Mouse (Mus musculus): ENCODE results near the gene Trex1. TPM values are rescaled to one million over a fixed set of nuclear protein-coding genes. Genes with fewer than 3 reads are reported as not detected.

Trex1 gene
- polyA plus RNA-seq, 1 experiment: 83.7 TPM

DNA sequence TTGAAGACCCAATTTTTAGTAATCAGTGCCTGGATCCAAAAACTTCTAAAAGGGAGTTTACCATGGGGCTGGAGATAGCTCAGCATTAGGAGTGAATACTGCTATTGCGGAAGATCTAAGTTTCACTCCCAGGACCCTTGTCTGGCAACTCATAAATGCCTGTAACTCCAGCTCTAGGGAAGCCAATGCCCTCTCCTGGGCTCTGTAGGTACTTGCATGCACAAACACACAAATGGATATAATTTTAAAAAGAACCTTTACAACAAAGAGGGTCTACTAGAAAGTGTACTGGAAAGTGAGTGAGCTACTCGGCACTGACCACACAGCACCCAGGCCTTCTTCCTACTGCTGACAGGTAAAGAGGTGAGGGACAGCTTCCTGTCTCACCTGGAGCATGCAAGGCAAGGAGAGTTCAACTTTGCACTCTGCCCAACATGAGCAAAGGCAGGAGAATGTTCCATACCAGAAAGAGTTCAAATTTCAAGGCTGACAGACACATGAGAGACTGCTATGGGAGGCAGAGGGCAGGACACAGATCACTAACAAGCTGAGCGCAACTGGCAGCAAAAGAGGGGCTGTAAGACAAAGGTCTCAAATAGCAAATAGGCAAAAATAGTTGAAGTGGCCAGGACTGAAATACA, 8.7 kb upstream of the Trex1 start:
- WGBS: 93% methylated on average over 3 of the region's 3 CpGs
- H3K4me1 ChIP-seq (ENCODE audit: control insufficient read depth, insufficient read depth, low read length): peaks cover 3% of the 10 kb centered on the region; the same call in 1 of the 2 replicates
- H3K4me3 ChIP-seq (replicated peaks; ENCODE audit: extremely low read depth, low read depth, low read length): no peak overlapping the region
- no peak for DNase-seq
- TF ChIP-seq POLR2A (IDR thresholded peaks at IDR 0.05; ENCODE audit: borderline replicate concordance, extremely low read depth, low read depth, low read length) (no peak), CTCF (IDR thresholded peaks at IDR 0.05; ENCODE audit: insufficient read depth, low read length) (no peak)

DNA sequence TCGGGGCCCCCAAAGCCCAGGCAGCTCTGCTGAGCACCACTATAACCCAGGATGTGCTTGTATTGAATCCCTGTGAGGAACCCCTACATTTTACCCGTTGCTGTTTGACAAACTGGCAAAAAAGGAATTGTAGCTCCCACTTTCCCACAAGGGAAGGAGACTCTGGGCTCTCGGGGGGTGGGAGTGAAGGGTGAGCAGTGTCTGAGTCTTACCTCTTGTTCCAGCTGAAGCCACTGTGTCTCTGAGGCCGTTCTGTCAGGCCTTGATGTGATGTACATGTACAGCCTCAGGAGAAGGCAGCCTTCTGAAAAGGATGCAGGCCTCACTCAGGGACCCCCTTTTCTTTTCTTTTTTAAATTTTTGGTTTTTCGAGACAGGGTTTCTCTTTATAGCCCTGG, 1.4 kb upstream of the Trex1 start:
- 89% methylated on average over 5 of the region's 5 CpGs for WGBS
- Histone ChIP-seq H3K4me3 (replicated peaks; ENCODE audit: extremely low read depth, low read depth, low read length) (no peak overlapping the region), H3K4me1 (ENCODE audit: control insufficient read depth, insufficient read depth, low read length) (peaks cover 16% of the 10 kb centered on the region)
- no peak for TF ChIP-seq CTCF (IDR thresholded peaks at IDR 0.05; ENCODE audit: insufficient read depth, low read length)
- TF ChIP-seq POLR2A (IDR thresholded peaks at IDR 0.05; ENCODE audit: borderline replicate concordance, extremely low read depth, low read depth, low read length): no peak
- no peak for DNase-seq

DNA sequence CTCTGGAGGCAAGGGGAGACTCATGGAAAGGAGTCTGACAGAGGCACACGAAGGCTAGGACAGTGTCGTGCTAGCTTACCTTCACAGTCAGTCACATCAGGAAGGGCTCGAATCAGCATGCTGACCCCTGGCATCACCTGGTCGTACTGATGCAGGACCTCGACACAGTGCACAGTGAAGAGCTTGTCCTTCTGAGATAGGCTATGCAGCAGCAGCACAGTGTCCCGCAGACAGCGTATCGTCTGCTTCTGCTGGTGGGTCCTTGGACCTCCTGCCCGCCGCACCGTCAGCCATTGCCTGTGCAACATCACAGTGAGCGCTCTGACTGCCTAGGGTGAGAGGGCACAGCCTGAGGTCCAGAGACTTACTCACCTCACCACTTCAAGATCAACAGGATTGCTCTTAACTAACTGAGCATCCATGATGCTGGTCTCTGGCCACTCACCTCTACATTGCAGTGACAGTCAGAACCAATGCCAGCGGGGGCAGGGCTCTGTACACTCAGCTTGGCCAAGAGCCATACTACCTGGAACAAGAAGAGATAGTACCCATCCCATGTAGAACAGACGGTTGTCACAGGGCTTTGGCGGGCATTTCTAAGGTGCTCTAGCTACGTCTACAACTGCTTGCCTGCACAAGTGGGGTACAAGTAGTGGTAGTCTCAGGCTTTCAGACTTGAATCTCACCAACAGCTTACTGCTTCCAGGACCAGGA, 807 bp upstream of the Trex1 start:
- WGBS: 89% methylated on average over 16 of the region's 16 CpGs
- DNase-seq: no peak
- TF ChIP-seq POLR2A (IDR thresholded peaks at IDR 0.05; ENCODE audit: borderline replicate concordance, extremely low read depth, low read depth, low read length) (no peak), CTCF (IDR thresholded peaks at IDR 0.05; ENCODE audit: insufficient read depth, low read length) (0 out of 2 replicates have a peak, but pooled peaks have one; percentile 6)
- Histone ChIP-seq H3K4me1 (ENCODE audit: control insufficient read depth, insufficient read depth, low read length) (peaks cover 16% of the 10 kb centered on the region), H3K4me3 (replicated peaks; ENCODE audit: extremely low read depth, low read depth, low read length) (no peak overlapping the region)

DNA sequence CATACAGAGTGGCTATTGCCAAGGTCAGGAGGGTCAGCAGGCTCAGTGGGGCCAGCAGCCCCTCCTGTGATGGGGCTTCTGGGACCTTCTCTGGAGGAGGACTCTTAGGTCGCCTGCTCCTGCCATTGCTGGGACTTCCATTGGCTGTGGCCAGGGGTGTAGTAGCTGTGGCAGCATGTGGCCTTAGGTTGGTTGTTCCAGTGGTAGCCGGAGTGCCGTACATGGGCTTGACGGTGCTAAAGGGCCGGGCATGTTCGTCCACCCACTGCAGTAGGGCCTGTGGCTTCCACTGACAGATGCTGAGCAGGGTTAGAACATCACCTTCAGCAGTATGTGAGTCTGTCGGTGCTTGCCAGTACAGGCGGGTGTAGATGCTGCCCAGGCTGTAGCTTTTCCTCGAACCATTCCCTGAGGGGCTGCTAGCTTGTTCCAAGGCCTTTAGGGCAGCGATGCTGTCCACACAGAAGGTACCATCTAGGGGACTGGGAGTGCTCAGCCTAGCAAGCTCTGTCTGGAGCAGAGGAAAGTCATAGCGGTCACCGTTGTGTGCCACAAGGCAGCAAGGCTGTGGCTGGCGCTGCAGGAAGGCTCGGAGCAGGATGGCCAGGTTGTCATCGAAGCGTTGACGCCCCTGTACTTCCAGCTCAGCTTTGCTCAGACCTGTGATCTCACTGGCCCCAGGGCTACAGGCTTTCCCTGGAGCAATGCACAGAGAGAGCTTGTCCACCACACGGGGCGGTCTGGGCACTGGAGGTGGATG, 1.3 kb downstream of the Trex1 start:
- peak; percentile 7 for DNase-seq
- 83% methylated on average over 19 of the region's 19 CpGs for WGBS
- TF ChIP-seq CTCF (IDR thresholded peaks at IDR 0.05; ENCODE audit: insufficient read depth, low read length) (no peak), POLR2A (IDR thresholded peaks at IDR 0.05; ENCODE audit: borderline replicate concordance, extremely low read depth, low read depth, low read length) (no peak)

DNA sequence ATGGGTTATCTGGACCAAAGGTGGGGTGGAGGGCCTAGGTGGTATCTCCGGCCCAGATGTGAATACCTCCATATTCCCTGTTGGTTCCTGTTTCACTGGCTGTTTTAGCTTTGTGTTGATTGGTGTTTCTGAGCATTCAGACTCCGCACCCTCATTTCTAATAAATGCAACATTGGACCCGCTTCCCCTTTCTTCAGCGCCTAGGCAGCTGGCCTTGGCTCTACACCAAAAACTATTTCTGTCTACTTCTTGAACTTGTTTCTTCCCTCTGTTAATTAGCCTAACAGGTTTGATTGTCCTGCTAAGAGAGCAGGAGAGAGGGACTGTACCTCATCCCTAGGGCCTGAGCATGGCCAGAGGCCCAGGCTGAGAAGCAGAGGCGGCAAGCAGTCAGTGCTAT, 2.0 kb downstream of the Trex1 start:
- no peak for DNase-seq
- Histone ChIP-seq H3K4me1 (ENCODE audit: control insufficient read depth, insufficient read depth, low read length) (peaks cover 20% of the 10 kb centered on the region), H3K4me3 (replicated peaks; ENCODE audit: extremely low read depth, low read depth, low read length) (no peak overlapping the region)
- TF ChIP-seq POLR2A (IDR thresholded peaks at IDR 0.05; ENCODE audit: borderline replicate concordance, extremely low read depth, low read depth, low read length) (no peak), CTCF (IDR thresholded peaks at IDR 0.05; ENCODE audit: insufficient read depth, low read length) (no peak)
- WGBS: 77% methylated on average over 5 of the region's 5 CpGs

More for the DNA sequence above, 1.3 kb downstream of the Trex1 start:
- H3K4me3 ChIP-seq (replicated peaks; ENCODE audit: extremely low read depth, low read depth, low read length): peak overlapping the region; percentile 47
- H3K4me1 ChIP-seq (ENCODE audit: control insufficient read depth, insufficient read depth, low read length): peaks cover 20% of the 10 kb centered on the region

DNA sequence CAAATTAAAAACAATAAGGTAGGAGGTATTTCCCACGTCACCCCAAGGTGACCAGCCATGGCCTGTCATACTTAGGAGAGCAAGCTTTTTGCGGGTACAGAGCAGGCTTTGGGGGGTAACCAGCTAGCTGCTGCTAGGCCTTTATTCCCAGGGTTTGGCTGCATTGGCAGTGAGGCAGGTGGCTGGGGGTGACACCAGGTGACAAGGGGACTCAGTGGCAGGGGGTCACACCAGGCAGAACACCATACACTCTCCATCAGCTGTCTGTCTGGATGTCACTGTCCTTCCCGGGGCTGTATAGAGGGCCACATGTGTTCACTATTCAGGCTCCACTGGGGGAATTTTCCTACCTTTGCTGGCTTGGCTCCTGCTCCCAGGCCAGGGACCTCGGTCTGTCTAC, 2.6 kb downstream of the Trex1 start:
- no peak for DNase-seq
- WGBS: 76% methylated on average over 4 of the region's 4 CpGs
- TF ChIP-seq CTCF (IDR thresholded peaks at IDR 0.05; ENCODE audit: insufficient read depth, low read length): no peak
- no peak for TF ChIP-seq POLR2A (IDR thresholded peaks at IDR 0.05; ENCODE audit: borderline replicate concordance, extremely low read depth, low read depth, low read length)
- H3K4me1 ChIP-seq (ENCODE audit: control insufficient read depth, insufficient read depth, low read length): peaks cover 20% of the 10 kb centered on the region
- no peak overlapping the region for H3K4me3 ChIP-seq (replicated peaks; ENCODE audit: extremely low read depth, low read depth, low read length)

DNA sequence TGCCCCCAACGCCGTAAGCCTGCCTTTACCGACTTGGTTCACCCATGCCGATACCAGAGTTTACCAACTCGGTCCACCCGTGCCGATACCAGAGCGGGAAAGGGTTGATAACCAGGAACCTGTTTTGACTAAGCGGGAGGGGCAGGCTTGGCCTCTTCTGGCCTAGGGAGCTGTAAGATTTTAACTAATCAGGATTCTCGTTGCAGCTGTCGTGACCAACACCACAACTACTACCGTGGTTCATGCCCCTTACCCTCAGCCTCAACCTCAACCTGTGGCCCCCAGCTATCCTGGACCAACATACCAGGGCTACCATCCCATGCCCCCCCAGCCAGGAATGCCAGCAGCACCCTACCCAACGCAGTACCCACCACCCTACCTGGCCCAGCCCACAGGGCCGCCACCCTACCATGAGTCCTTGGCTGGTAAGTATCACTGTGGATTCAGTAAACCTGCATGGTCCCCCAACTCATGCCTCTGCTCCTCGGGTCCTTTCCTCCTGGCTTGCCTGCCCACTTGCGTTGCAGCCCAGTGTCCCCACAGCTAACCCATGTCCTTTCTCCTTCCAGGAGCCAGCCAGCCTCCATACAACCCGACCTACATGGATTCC, 3.3 kb downstream of the Trex1 start:
- no peak for TF ChIP-seq POLR2A (IDR thresholded peaks at IDR 0.05; ENCODE audit: borderline replicate concordance, extremely low read depth, low read depth, low read length)
- TF ChIP-seq CTCF (IDR thresholded peaks at IDR 0.05; ENCODE audit: insufficient read depth, low read length): no peak
- Histone ChIP-seq H3K4me3 (replicated peaks; ENCODE audit: extremely low read depth, low read depth, low read length) (no peak overlapping the region), H3K4me1 (ENCODE audit: control insufficient read depth, insufficient read depth, low read length) (peaks cover 20% of the 10 kb centered on the region)
- 87% methylated on average over 17 of the region's 17 CpGs for WGBS
- no peak for DNase-seq

DNA sequence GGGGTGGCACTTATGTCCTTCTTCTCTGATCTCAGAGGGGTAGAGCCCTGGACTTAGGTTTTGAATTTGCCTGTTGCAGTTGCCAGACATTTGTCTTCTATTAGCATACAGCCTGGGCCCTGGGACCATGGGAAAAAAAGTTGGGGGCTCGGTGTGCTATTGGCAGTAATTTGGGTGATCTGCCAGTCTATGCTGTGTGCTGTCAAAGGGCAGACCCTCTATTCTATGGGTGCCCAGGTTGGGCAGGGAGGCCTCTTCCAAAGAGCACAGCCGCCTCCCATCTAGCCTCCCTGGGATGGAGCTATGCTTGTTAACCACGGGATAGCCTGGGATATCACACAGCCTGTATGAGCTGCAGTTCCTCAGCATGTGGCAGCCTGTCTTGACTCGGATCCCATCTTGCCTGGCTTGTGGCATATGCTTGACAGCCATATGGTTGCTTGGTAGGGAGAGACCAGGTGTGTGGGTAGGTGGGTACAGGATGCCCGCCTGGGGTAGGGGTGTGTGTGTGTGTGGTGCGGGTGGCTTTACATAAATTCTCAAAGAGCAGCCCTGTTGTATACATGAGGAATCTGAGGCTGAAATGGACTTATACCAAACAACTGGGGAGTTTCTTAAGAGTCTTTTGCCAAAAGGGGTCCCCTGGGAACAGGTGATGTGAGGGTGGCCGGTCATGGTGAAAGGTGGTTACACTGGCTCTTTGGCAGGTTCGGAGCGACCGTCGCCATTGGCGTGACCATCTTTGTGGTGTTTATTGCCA, 4.1 kb downstream of the Trex1 start:
- H3K4me1 ChIP-seq (ENCODE audit: control insufficient read depth, insufficient read depth, low read length): peaks cover 20% of the 10 kb centered on the region
- 84% methylated on average over 12 of the region's 12 CpGs for WGBS

More for the DNA sequence above, 4.1 kb downstream of the Trex1 start:
- peak overlapping the region; percentile 15 for H3K4me3 ChIP-seq (replicated peaks; ENCODE audit: extremely low read depth, low read depth, low read length)
- DNase-seq: no peak
- no peak for TF ChIP-seq CTCF (IDR thresholded peaks at IDR 0.05; ENCODE audit: insufficient read depth, low read length)
- TF ChIP-seq POLR2A (IDR thresholded peaks at IDR 0.05; ENCODE audit: borderline replicate concordance, extremely low read depth, low read depth, low read length): no peak
